Mouse (Mus musculus) v-Abl transformed pro-B cells (cell line): ENCODE measurements around the gene Lhfp.

ENCODE experiments used
- in situ Hi-C, 2 experiments: fragments of 400-800 bp; cut with MboI; formaldehyde crosslinking; loops; one replicate each; pipeline ENCODE4 v1.15.1; 2025; ENCODE audit not compliant: unreplicated experiment in 2 of 2

The Lhfp gene

DNA sequence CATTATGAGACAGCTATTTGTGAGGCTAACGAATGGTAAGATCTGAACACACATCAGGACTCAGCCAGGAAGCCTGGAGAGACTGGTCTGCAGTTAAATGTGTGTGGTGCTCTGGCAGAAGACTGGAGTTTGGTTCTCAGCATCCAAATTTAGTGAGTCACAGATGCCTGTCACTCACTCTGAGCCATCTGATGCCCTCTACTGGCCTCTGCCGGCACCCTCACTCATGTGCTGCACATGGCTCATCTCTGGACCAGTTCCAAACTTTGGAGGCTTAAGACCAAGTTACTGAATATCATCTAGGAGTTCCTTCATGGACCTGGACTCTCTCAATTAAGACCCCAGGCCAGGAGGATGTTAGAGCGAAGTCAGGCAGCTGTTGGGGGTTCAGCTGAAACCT is 198.8 kb downstream of the Lhfp start:
- in situ Hi-C loops, result no loop called here

DNA sequence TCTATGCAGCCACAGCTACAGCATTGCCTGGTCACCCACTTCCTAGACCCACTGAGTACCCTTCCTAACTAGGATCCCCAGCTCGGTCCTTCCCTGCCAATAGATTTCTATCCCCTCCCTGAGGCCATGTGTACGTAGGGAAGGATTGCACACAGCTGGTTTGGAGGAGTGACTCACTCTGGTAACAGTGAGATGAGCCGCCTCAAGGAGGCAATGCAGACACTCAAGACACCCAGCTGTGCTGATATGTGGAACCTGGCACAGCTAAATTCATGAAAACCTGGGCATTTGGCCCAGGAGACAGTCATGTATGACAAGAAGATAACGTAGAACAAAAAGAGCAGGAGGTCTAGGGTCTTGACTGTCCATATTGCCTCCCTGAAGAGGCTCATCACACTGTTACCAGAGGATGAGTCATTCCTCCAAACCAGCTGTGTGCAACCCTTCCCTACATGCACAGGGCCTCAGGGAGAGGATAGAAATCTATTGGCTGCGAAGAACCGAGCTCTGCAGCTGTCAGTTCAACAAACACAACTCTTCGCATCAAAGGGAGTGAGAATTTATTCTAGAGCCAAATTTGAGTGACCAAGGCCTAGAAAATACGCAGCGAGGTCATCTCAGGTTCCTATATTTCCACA is 204.4 kb downstream of the Lhfp start:
- in situ Hi-C loops, result no loop called here

DNA sequence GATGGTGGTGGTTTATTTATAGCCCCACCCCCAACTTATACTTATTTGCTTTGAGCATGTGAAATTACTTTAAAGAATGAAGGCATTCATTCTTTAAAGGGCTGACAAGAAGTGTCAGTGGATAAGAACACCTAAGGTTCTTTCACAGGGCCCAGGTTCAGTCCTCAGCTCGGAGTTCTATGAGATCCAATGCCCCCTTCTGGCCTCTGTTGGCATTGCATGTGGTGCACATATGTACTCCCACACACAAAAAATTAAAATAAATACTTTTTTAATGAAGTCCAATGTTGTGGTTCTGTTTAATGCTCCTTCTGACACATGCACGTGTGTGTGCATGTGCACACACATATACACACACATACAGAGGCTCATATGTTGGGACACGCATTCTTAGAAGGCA is 205.8 kb downstream of the Lhfp start:
- in situ Hi-C loops, result no loop called here

DNA sequence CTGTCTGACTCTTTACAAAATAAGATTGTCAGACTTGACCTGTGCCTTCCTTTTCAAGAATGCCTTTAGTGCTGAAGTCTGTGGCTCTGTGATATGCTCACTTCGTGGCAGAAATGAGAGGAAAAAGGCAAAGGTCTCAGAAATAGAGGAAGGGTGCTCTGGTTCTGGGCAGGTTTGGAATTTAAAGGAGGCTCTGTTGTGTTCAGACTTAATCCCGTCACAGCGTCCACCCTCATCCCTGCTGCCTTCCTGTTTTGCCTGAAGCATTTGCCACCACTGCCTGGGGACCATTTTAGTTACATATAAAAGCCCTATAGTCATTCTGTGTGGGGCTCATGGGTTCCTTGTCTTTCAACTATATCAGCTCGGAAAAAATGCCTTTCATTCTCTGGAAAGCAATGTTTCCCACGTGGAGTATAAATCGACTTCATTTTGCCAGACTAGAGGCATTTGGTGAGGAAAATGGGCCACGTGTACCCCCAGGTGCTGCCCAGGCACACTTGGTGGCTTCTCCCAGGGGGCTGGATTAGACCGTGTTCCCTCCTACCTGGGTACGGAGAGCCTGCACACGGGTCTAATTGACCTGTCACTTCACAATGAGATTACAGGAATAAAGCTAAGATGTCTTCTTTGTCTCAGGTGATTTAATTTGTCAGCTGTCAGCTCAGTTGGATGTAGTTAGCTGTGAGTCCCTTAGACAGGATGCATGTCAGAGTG is 207.0 kb downstream of the Lhfp start:
- in situ Hi-C loops, result no loop called here

DNA sequence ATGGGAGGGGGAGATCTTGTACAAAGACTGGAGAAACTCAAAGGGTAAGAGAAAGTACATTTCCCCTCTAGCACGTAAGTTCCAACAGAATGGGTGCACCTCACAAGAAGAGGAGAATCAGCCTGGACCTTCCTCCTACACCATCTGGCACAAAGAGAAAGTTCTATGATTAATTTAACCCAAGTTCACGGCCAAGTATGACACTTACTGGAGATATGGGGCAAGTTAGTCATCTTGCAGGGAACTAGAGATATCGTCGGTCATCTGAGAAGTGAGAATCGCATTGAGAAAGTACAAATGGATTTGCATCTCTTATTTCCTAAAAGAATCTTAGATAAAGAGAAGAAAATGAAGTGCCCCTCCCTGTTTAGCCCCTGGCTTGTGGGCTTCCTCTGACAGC is 211.2 kb downstream of the Lhfp start:
- in situ Hi-C loops, result loop anchor here in 1 of 2 experiments (10.0 kb wide), 1 partner anchor 72 kb away; no protein-coding TSS in a partner anchor

DNA sequence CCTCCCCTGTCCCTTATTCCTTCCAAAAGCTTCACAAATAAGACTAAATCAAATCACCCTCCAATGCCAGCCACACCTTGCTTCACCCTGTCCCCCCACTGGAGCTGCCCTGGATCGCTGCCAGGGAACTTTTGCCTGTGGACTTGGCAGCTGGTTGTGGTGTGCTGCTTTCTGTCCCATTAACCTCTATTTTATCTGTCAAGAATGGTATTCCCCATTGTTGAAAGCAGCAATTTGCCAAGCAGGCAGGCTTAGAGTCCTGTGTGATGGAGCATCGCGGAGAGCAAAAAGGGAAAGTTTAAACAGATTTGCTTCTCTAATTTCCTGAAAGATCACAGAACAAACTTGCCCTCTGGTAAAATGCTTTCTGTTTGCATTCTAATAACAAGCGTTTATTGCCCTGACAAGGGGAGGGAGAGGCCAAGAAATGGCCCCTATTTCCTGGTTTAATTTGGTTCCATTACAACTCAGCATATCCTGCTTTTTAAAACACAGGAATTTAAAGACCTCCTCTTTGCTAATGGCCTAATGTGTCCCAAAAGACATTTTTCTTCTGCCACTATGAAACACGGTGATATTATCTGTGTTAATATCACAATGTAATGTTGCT is 212.0 kb downstream of the Lhfp start:
- in situ Hi-C loops, result loop anchor here in 1 of 2 experiments (10.0 kb wide), 1 partner anchor 71 kb away; no protein-coding TSS in a partner anchor

DNA sequence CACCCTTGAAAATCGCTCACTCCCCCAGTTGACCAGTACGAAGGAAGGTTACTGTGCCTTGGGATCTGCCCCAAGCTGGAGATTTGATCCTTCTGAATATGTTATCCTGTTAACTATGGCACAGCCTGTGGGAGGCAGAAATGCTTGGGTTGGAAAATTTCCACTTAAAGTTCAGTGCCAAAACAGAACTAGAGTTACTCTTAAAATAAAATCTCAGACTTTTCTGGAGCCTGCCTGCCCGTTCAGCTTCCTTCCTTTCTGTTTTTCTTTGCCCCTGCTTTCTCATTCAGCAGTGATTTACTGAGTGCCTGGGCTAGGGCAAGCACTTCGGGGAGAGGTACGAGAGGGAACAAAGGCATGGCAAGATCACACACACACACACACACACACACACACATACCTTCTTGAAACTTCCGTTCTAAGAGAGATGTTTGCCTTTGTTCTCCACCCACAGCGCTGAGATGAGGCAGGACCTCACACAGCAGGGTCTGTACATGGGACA is 217.4 kb downstream of the Lhfp start:
- in situ Hi-C loops, result loop anchor here in 1 of 2 experiments (10.0 kb wide), 1 partner anchor 66 kb away; no protein-coding TSS in a partner anchor

DNA sequence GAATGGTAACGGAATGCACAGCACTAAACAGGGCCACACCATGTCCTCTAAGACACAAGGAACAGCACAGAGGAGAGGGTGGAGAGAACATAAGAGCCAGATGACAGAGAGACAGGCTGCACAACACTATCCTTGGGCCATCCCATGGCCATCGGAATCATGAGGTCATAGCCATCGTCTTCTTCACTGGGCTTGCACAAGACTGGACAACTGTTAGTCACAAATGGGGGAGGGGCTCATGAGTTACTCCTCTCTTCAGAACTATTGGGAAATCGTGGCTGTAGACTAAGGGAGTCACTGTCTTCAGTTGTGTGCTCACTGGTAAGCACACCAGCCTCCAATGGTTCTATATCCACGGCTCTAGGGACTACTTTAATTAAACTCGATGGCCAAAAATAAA is 224.8 kb downstream of the Lhfp start:
- in situ Hi-C loops, result no loop called here

DNA sequence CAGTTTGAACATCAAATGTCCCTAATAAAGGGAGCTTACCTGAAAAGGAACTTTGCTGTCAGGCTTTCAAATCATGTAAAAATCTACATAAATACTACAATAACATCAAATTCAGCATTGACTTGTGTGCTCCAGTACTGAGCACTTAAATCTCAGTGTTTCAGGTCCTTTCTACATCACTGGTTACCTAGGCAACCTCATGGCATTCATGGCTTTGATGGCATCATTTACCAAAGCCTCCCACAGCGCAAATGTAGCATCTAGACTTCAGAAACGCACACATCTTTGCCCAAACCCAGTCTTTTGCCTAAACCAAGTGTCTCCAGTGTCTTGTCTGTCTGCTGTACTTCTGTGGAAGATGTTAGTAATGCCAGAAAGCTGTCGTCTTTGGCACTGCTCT is 225.7 kb downstream of the Lhfp start:
- in situ Hi-C loops, result no loop called here

DNA sequence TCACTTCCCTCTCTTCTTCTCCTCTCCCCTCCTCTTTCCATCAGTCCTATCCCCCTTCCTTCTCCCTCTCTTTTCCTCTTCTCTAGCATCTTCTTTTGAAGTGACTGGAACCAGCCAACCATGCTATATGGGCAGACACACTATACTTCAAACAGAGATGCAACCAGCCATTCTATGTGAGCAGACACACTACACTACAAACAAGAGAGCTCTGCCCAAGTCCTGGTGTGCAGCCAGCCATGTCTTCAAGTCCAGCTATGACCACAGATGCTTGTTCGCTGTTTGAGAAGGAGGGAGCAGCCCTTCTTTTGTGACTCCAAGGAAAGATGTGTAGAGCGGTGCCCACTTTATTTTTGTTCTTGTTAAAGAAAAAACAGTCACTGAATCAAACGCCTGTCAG is 231.9 kb downstream of the Lhfp start:
- in situ Hi-C loops, result loop anchor here in 1 of 2 experiments (10.0 kb wide), 2 partner anchors 62 to 702 kb away; no protein-coding TSS in a partner anchor

DNA sequence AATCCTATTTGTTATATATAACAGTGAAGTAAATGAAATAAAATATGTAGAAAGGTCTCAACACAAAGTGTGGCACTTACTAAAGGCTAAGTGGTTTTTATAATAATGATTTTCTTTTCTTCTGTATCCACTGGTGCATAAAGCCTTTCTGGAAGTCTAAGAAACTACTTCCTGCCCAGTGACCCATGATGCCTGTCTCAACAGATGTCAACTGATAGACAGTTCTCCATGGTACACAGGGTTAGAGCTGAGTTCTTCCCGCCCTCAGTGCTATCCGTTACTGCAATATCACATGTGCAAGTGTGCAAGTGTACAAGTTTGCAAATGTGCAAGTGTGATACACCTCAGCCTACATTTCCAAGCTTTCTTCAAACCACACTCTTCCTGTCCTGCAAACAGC is 236.7 kb downstream of the Lhfp start:
- in situ Hi-C loops, result loop anchor here in 1 of 2 experiments (5.0 to 25.0 kb wide), 5 partner anchors 41 to 1016 kb away; partner anchors contain the start of gene Foxo1

DNA sequence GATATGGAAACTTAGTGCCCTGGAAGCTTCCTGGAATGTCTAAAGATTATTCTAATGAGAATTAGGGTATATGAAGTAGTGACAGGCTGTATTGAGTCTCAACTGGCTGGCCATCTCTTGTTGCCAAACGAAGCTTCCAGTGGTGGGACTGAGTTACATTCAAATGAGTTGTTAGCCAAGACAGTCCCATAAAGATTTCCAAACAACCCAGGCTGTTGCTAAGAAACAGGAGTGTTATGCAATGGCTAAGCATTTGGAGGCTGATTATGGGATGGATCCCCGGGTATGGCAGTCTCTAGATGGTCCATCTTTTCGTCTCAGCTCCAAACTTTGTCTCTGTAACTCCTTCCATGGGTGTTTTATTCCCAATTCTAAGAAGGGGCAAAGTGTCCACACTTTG is 240.7 kb downstream of the Lhfp start:
- in situ Hi-C loops, result loop anchor here in 1 of 2 experiments (25.0 kb wide), 2 partner anchors 870 to 1020 kb away; partner anchors contain the start of gene Foxo1

DNA sequence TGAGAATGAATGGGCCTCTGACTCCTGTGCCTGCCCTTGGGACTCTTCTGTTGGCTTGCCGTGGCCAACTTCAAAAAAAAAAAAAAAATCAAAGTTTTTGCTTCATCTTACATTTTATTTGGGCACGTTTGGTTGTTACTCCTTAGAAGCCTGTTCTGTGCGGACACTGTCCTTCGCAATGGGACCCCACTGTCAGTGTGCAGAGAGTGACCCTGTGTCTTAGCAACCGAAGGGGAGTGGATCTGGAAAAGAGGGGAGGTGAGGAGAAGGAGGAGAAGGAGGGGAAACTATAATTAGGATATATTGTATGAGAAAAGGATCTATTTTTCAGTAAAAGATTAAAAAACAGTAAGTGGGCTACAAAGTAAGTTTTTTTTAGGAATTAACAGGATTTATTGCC is 242.7 kb downstream of the Lhfp start:
- in situ Hi-C loops, result loop anchor here in 1 of 2 experiments (25.0 kb wide), 2 partner anchors 872 to 1022 kb away; partner anchors contain the start of gene Foxo1

DNA sequence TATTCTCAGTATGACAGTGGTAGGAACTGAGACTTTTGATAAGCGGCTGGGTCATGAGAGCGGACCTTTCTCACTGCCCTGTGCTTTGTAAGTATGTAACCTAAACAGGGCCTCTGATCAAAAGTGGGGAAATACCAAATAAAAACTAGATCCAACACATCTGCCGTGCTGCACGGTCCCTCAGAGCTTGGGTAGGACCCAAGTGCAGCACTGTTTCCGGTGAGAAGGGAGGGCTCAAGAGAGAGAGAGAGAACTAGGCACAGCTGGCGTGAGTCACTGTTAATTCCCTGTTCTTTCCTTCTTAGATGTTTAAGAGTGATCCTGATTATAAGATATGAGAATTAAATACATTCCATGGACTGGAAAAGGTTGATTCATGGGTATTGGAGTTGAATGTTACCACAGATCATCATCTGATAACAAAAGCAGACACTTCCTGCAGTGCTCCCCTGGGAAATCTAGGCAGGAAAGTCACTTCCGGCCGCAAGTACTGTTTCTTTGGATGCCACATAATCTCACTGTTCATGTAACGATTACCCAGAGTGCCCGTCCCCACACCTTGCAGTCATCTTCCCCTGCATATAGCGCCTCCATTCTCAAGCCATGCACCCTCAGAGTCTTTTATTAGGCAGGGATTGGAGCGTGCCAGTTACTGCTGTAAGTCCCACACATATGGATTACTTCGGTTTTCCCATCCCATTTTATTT is 243.3 kb downstream of the Lhfp start:
- in situ Hi-C loops, result loop anchor here in 1 of 2 experiments (25.0 kb wide), 2 partner anchors 872 to 1022 kb away; partner anchors contain the start of gene Foxo1

DNA sequence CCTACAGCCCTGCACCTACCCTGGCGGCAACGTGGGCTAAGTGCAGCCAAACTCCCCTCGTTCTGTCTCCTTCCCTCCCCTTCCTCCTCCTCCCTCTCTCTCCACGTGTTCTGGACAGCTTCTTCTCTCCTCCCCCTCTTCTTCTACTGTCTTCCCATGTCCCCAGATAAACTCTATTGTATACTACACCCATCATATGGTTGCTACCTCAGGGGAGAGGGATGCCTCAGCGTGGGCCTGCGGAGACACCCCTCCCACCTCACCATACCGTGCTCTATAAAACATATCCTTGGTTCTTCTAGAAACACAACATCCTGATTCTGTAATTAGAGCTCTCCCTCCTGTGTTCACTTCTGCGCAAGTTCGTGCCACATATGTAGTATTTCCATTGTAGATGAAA is 247.3 kb downstream of the Lhfp start:
- in situ Hi-C loops, result loop anchor here in 1 of 2 experiments (25.0 kb wide), 2 partner anchors 876 to 1026 kb away; partner anchors contain the start of gene Foxo1

DNA sequence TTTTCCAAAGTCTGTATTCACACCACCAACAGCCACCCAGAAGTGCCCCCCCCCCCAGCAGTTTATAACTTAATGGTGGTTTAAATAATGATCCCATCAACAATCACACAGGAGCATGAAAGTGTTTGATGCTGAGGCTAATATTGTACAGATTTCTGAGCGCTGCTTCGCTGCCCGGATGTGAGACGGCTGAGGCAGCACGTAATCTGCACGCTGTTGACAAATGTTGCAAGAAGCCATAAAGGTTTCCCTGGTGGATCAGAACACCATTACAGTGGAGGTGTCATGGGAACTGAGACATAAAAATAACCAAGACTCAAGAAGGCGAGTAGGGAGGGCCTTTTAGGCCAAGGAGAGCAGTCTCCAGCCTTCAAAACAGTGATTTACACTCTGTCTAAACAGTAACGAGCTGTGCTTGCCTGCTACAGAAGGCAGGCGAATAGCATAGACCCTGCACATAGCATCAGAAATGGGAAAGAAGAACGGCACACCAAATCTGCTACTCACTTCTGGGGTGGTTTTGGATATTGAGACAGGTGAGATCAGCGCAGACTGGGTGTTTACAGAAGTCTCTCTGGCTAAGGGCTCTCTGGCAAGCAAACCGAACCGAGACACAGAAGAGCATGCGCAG is 248.4 kb downstream of the Lhfp start:
- in situ Hi-C loops, result loop anchor here in 1 of 2 experiments (25.0 kb wide), 2 partner anchors 877 to 1027 kb away; partner anchors contain the start of gene Foxo1

DNA sequence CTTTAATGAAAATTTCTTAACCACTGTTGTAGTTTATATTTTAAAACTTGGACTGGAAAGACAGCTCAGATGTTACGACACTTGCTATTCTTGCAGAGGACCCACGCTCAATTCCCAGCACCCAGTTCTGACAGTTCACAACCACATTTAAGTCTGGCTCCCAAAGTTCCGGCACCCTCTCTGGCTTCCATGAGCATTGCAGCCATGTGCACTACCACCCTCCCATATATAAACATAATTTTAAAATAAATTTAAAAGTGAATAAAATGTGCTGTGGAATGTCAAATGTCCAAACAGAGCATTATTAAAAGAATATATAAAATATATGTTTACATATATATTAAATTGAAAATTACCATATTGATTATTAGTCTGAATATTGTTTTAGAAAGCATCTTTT is 249.9 kb downstream of the Lhfp start:
- in situ Hi-C loops, result loop anchor here in 1 of 2 experiments (25.0 kb wide), 2 partner anchors 879 to 1029 kb away; partner anchors contain the start of gene Foxo1

DNA sequence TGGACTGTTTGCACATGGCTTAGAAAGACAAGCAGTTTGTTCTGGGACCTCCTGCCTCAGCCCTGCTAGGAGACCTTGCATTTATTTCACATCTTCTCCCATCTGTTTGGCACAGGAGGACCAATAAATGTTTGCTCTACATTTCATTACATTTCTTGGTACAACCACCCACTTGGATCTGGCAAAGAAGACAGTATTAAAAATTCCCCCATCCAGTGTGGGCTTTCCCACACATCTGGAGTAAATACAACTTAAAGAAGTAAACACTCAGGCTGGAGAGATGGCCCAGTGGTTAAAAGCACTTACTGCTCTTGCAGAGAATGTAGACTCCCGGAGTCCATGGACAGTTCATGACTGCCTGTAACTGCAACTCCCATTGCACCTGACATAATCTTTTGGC is 250.6 kb downstream of the Lhfp start:
- in situ Hi-C loops, result loop anchor here in 1 of 2 experiments (25.0 kb wide), 2 partner anchors 880 to 1030 kb away; partner anchors contain the start of gene Foxo1

DNA sequence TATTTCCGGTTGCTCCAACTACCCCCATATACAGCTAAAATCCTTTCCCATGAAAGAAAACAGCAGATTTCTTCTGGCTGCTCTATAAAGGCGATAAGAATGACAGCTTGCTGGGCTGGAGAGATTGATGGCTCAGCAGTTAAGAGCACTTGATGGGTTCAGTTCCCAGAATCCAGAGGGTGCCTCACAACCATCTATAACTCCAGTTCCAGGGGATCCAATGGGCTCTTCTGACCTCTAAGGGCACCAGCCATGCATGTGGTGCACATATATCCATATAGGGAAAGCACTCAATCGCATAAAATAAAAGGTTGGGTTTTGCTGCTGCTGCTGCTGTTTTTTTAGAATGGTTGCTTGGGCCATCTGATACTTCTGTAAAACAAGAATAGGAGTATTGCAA is 251.1 kb downstream of the Lhfp start:
- in situ Hi-C loops, result loop anchor here in 1 of 2 experiments (25.0 kb wide), 2 partner anchors 880 to 1030 kb away; partner anchors contain the start of gene Foxo1
